Mouse (Mus musculus) C2C12 (cell line): ENCODE results near the gene Pias1. TPM values are rescaled to one million over a fixed set of nuclear protein-coding genes. Genes with fewer than 3 reads are reported as not detected.

Experiments
- H3K27me3 ChIP-seq: one replicate; pipeline ENCODE4 v1.6.1; 2011; ENCODE audit not compliant: control insufficient read depth, insufficient read depth, insufficient read length
- H3K36me3 ChIP-seq: one replicate; pipeline ENCODE4 v1.6.1; 2011; ENCODE audit not compliant: control insufficient read depth, insufficient read depth
- H3K4me3 ChIP-seq: one replicate; pipeline ENCODE4 v1.5.1; 2011; ENCODE audit warnings: mild to moderate bottlenecking, control low read depth; ENCODE audit not compliant: poor library complexity, insufficient read depth, severe bottlenecking
- H3K79me2 ChIP-seq: one replicate; pipeline ENCODE4 v1.6.1; 2011; ENCODE audit not compliant: control insufficient read depth, insufficient read depth
- H3K79me3 ChIP-seq: one replicate; pipeline ENCODE4 v1.6.1; 2011; ENCODE audit warnings: low read depth, control low read depth
- H3ac ChIP-seq: one replicate; pipeline ENCODE3; 2011; ENCODE audit warnings: low read depth; ENCODE audit not compliant: control insufficient read depth, insufficient read length
- CEBPB ChIP-seq: IDR thresholded peaks from one replicate; pipeline ENCODE4 v1.6.1; 2011; ENCODE audit warnings: low read depth, mild to moderate bottlenecking, control low read depth, moderate library complexity
- CTCF ChIP-seq: IDR thresholded peaks from one replicate; pipeline ENCODE4 v1.5.1; 2011; ENCODE audit not compliant: control insufficient read depth, insufficient read depth, insufficient read length
- FOSL1 ChIP-seq: IDR thresholded peaks from one replicate; pipeline ENCODE4 v1.8.0; 2011; ENCODE audit warnings: mild to moderate bottlenecking, low read length; ENCODE audit not compliant: poor library complexity, insufficient read depth, severe bottlenecking
- MAX ChIP-seq: IDR thresholded peaks from one replicate; pipeline ENCODE4 v1.6.1; 2011; ENCODE audit warnings: mild to moderate bottlenecking, control low read depth
- MYOD1 ChIP-seq: IDR thresholded peaks from one replicate; pipeline ENCODE4 v1.6.1; 2011; ENCODE audit warnings: low read depth; ENCODE audit not compliant: control insufficient read depth, insufficient read length
- MYOG ChIP-seq: IDR thresholded peaks from one replicate; pipeline ENCODE4 v1.6.1; 2011; ENCODE audit not compliant: control insufficient read depth, insufficient read length; ENCODE audit errors: extremely low read depth
- USF1 ChIP-seq: IDR thresholded peaks from one replicate; pipeline ENCODE4 v1.6.1; 2011; ENCODE audit warnings: low read depth, mild to moderate bottlenecking, control low read depth, moderate library complexity
- polyA plus RNA-seq: library from polyadenylated mRNA; unstranded; fragments of >200 nt; fragmentation: generic; extraction: Trizol; gene quantifications from one replicate; pipeline ENCODE4 v1.2.1, GENCODE M21; 2012; ENCODE audit warnings: missing spikeins

The Pias1 gene
- polyA plus RNA-seq, 1 experiment: 5.2 TPM

DNA sequence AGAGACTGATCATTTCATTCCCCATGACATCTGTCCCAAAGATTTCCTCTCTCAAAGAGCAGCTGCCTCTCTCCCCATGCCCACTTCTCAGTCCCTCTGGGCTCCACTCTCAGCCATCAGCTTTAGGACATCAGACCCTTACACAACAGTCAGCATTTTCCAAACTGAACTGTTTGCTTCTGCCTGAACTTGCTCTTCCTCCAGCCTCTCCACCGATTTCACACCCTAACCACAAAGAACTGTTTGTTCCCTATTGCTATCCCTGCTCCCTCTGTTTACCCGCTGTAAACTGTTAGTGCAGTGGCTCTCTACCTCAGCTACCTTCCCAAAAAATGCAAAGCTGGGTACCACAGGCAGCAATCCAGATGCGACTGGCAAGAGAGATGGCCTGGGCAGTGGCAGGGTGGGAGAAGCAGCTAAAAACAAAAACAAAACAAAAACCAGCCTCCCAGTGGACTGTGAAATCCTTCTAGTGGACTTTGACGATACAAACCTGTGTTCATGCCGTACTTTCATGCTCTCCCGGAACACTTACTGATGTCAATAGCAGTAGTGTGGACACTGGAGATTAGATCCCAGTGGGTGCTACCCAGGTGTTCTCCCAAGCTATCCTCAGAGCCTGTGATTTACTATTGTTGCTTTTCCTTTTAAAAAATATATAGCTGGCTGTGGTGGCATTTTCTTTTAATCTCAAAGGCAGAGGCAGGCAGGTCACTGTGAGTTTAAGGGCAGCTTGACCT lies 18.5 kb upstream of the Pias1 start:
- no peaks in the 10 kb centered on the region for H3K27me3 ChIP-seq
- no peaks in the 10 kb centered on the region for H3K79me2 ChIP-seq
- no peaks in the 10 kb centered on the region for H3K79me3 ChIP-seq

DNA sequence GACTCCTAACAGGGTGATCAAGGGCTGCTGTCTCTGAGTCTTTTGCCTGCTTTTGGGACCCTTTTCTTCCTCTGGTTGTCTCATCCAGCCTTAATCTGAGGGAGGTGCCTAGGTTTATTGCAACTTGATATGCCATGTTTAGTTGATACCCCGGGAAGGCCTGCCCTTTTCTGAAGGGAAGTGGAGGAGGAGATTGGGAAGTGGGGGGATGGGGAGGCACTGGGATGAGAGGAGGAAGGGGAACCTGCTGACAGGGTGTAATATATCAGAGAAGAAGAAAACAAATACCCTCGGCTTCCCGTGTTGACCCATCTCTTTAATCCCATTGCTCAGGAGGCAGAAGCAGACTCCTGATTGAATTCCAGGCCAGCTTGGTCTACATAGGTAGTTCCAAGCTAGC lies 10.8 kb upstream of the Pias1 start:
- Histone ChIP-seq H3K36me3 (no peaks in the 10 kb centered on the region), H3K79me2 (no peaks in the 10 kb centered on the region)

More for the DNA sequence above, 18.5 kb upstream of the Pias1 start:
- Histone ChIP-seq H3K4me3 (no peak overlapping the region), H3K36me3 (no peaks in the 10 kb centered on the region), H3ac (no peak overlapping the region)
- TF ChIP-seq CEBPB (no peak), FOSL1 (no peak), MAX (no peak), CTCF (no peak), USF1 (no peak)

DNA sequence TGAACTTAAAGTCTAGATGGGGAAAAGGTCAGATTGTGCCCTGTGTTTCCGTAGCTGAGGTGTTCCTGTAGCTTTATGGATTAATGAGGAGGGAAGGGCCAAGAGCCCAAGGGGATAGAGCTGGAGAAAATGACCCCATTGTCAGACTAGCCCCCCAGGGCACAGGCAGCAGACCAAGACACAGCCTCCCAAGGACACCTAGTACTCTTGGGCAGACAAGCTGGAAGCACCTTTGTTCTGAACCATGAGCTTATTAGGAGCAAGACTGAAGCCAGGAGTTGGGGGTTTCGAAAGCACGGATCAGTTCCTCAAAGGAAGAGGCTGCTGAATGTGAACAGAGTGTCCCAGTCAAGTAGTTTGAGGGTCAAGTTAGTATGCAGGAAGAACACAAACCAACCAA lies 9.9 kb upstream of the Pias1 start:
- no peaks in the 10 kb centered on the region for H3K36me3 ChIP-seq
- H3ac ChIP-seq: no peak overlapping the region
- H3K27me3 ChIP-seq: no peaks in the 10 kb centered on the region
- no peaks in the 10 kb centered on the region for H3K79me3 ChIP-seq
- no peaks in the 10 kb centered on the region for H3K79me2 ChIP-seq
- H3K4me3 ChIP-seq: no peak overlapping the region
- TF ChIP-seq FOSL1 (no peak), MAX (no peak), USF1 (no peak), CTCF (no peak), MYOD1 (no peak), CEBPB (no peak), MYOG (no peak)

More for the DNA sequence above, 10.8 kb upstream of the Pias1 start:
- Histone ChIP-seq H3K4me3 (no peak overlapping the region), H3K79me3 (no peaks in the 10 kb centered on the region), H3ac (no peak overlapping the region), H3K27me3 (no peaks in the 10 kb centered on the region)
- TF ChIP-seq FOSL1: no peak
- TF ChIP-seq MAX: no peak
- no peak for TF ChIP-seq CEBPB
- TF ChIP-seq MYOD1: no peak
- no peak for TF ChIP-seq MYOG
- no peak for TF ChIP-seq CTCF
- TF ChIP-seq USF1: no peak

DNA sequence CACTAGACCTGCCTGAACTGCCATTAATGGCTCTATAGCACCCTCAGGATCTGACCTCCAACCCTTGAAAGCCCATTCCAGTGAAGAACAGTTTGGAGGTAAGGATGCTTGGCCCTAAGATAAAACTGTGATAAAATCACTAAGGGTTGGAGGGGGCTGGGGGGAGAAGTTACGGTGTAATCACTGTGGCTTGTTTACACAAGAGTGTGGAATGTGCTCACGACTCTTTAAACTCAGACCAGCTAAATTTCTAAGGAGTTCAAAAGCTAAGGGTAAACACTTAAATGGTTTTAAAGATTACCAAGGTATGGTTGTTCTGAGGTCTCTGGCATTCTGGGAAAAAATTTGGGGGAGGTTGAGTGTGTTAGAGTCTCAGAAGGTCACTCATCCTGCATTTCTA lies 7.5 kb upstream of the Pias1 start:
- Histone ChIP-seq H3K36me3 (no peaks in the 10 kb centered on the region), H3K27me3 (no peaks in the 10 kb centered on the region), H3K79me3 (no peaks in the 10 kb centered on the region), H3K79me2 (no peaks in the 10 kb centered on the region), H3ac (no peak overlapping the region), H3K4me3 (no peak overlapping the region)
- TF ChIP-seq MAX (no peak), USF1 (no peak), MYOD1 (no peak), FOSL1 (no peak)

DNA sequence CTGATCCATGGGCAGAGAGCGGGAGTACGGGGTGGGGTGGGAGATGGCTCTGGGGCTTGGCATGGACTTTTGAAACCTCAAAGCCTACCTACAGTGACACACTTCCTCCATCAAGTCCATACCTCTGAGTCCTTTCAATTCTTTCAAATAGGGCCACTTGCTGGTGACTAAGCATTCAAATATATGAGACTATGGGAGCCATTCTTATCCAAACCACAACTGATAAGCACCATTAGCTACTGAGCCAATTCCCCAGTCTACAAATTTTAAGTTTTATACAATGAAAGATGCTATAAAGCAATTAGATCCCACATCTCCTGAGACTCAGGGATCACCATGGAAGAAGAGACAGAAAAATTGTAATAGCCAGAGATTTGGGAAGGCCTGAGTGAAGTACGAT lies 2.4 kb upstream of the Pias1 start:
- Histone ChIP-seq H3K79me2 (no peaks in the 10 kb centered on the region), H3K27me3 (no peaks in the 10 kb centered on the region), H3K79me3 (no peaks in the 10 kb centered on the region), H3K36me3 (no peaks in the 10 kb centered on the region), H3ac (no peak overlapping the region), H3K4me3 (no peak overlapping the region)
- TF ChIP-seq FOSL1: no peak
- TF ChIP-seq MYOD1: no peak
- TF ChIP-seq MYOG: no peak
- no peak for TF ChIP-seq USF1
- no peak for TF ChIP-seq CTCF
- TF ChIP-seq MAX: no peak
- no peak for TF ChIP-seq CEBPB

DNA sequence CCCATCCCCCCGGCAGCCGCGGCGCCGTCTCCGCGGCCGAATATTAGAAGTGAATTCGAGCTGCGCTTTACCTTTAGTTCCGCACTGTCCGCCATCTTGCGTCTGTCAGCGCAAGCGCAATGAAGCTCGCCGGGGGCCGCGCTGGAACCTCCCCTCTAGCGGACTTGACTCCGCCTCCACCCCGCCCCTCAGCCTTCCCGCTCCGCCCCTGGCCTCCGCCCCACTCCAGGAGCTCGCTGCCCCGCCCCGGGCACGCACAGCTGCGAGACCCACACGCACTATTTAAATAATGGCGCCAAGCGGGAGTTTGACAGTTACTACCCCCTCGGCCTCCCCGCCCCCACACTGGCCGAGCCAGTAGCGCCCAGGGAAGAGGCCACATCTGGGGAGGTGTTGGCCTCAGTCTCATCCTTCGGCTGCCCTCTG lies 6.9 kb downstream of the Pias1 start:
- no peaks in the 10 kb centered on the region for H3K27me3 ChIP-seq
- peaks cover 44% of the 10 kb centered on the region for H3K79me2 ChIP-seq
- peak overlapping the region; percentile 69 for H3K4me3 ChIP-seq
- H3K79me3 ChIP-seq: peaks cover 40% of the 10 kb centered on the region
- peak overlapping the region; percentile 54 for H3ac ChIP-seq
- H3K36me3 ChIP-seq: no peaks in the 10 kb centered on the region
- TF ChIP-seq CTCF (no peak), USF1 (no peak), MYOD1 (no peak), MYOG (no peak), FOSL1 (no peak), MAX (no peak), CEBPB (no peak)
